ENCODE assay signal across 12 mouse cellular contexts in the genomic region with DNA sequence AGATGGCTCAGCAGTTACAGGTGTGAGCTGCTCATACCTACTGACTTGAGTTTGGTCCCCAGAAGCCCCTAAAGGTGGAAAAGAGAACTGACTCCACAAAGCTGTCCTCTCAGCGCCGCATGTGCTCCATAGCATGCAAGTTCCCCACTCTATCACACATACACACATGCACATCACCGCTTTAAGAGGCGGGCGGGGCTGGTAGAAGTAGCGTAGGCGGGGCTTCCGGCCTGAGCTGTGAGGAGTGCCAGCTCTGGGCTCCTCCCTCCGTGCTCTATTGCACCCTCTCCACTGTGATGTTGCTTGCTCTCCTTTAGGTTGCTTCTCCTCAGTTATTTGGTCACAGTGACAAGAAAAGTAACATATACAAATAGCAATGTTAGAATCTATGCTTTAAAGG.
DNase-seq lines count a peak whose midpoint lies in the region; ATAC-seq and TF ChIP-seq lines count a peak whose summit lies in the region.
"Had no signal": no experiment of that assay in that cellular context is flagged by ENCODE, and none has a peak within 500 bp of the region (broad histone marks: within the 10 kb centered on the region; RNA-seq: fewer than 3 reads in every experiment).

No protein-coding gene starts in this region.

- H3K4me2 ChIP-seq in liver, embryonic 14.5 days (ENCODE audit: low read depth): peak overlapping the region; percentile 19; the same call in 1 of the 2 replicates
- H3K4me2 ChIP-seq in midbrain, embryonic 13.5 days (replicated peaks): no peak overlapping the region

- H3K9me3 ChIP-seq in liver, embryonic 14.5 days (ENCODE audit: control insufficient read depth, low read length): no peaks in the 10 kb centered on the region
- no peaks in the 10 kb centered on the region for H3K9me3 ChIP-seq in midbrain, embryonic 13.5 days
- H3K9me3 ChIP-seq: limb, embryonic 10.5 days had no signal

- TF ChIP-seq EP300 in liver, embryonic 14.5 days (IDR thresholded peaks at IDR 0.05; ENCODE audit: low read depth): no peak

- 34% methylated on average over 9 of the region's 9 CpGs for WGBS in liver, embryonic 14.5 days (ENCODE audit: insufficient replicate concordance)
- WGBS in midbrain, embryonic 13.5 days: 79% methylated on average over 9 of the region's 9 CpGs

- no peaks in the 10 kb centered on the region for H3K27me3 ChIP-seq in liver, embryonic 14.5 days (ENCODE audit: control insufficient read depth, insufficient read depth, low read length)
- H3K27me3 ChIP-seq in midbrain, embryonic 13.5 days: no peaks in the 10 kb centered on the region

- DNase-seq in T-cell, adult 2 months (ENCODE audit: low spot score): peak; percentile 43
- peak; percentile 57 to 59 (median 59) for DNase-seq in liver, embryonic 14.5 days (ENCODE audit: low read depth in 3 of 3, low spot score in 3 of 3)
- DNase-seq in spleen, postnatal 4 days (ENCODE audit: low spot score in 2 of 2): peak; percentile 49 to 71
- no peak for DNase-seq in cerebellum, adult 9-11 months
- no peak for DNase-seq in urinary bladder, adult 2 months (ENCODE audit: low spot score)
- DNase-seq: cerebellum, adult 11-12 months; kidney, adult 9 months; right cerebral cortex, postnatal 25 days had no signal

- H3K27ac ChIP-seq in liver, embryonic 14.5 days: no peak overlapping the region
- no peak overlapping the region for H3K27ac ChIP-seq in midbrain, embryonic 13.5 days
- H3K27ac ChIP-seq: limb, embryonic 10.5 days had no signal

- H3K4me3 ChIP-seq in liver, embryonic 14.5 days (ENCODE audit: insufficient read depth in 1 of 2, low read depth in 2 of 2, low read length in 2 of 2): no peak overlapping the region
- H3K4me3 ChIP-seq in midbrain, embryonic 13.5 days (replicated peaks): no peak overlapping the region
- H3K4me3 ChIP-seq: limb, embryonic 10.5 days had no signal

- TF ChIP-seq CTCF in liver, embryonic 14.5 days (IDR thresholded peaks at IDR 0.05; ENCODE audit: low read depth): 0 out of 2 replicates have a peak, but pooled peaks have one; percentile 11

- H3K4me1 ChIP-seq in liver, embryonic 14.5 days (replicated peaks; ENCODE audit: control insufficient read depth in 2 of 2, insufficient read depth in 2 of 2, low read length in 1 of 2): peaks cover 7 to 19% of the 10 kb centered on the region in 2 experiments; a peak in 3 of 4 replicates
- peaks cover 9% of the 10 kb centered on the region; the same call in 1 of the 2 replicates for H3K4me1 ChIP-seq in midbrain, embryonic 13.5 days (replicated peaks)

- H3K9ac ChIP-seq in liver, embryonic 14.5 days (replicated peaks): no peak overlapping the region
- no peak overlapping the region for H3K9ac ChIP-seq in midbrain, embryonic 13.5 days (replicated peaks)

- peak; percentile 96 for ATAC-seq in CD4-positive, CD25-positive, alpha-beta regulatory T cell, adult 4 months
- peak; percentile 96 for ATAC-seq in liver, embryonic 14.5 days (ENCODE audit: insufficient read depth)
- no peak for ATAC-seq in midbrain, embryonic 13.5 days
- ATAC-seq: midbrain, embryonic 16.5 days had no signal

- H3K36me3 ChIP-seq in liver, embryonic 14.5 days (replicated peaks; ENCODE audit: control insufficient read depth, insufficient read depth, low read depth): no peaks in the 10 kb centered on the region
- no peaks in the 10 kb centered on the region for H3K36me3 ChIP-seq in midbrain, embryonic 13.5 days
- H3K36me3 ChIP-seq: limb, embryonic 10.5 days had no signal

Comparison
In these comparisons a context has a peak if more than half of its experiments do, and no peak if none do; other contexts are left out.
1. DNase-seq: peak in T-cell, adult 2 months (single experiment), liver, embryonic 14.5 days (3 of 3) and spleen, postnatal 4 days (2 of 2); none in cerebellum, adult 9-11 months (single experiment) and urinary bladder, adult 2 months (single experiment).